Comparison of ENCODE assay signal across 27 mouse cellular contexts in genomic region chr7:37390271-37390670, GRCm38 (mm10).
"Had no signal": no experiment of that assay in that cellular context is flagged by ENCODE, and none has a peak within 500 bp of the region (broad histone marks: within the 10 kb centered on the region; RNA-seq: fewer than 3 reads in every experiment).

No protein-coding gene starts in this region.

- H3K4me1 ChIP-seq: kidney, embryonic 15.5 days; limb, embryonic 13.5 days; limb, embryonic 15.5 days; liver, embryonic 12.5 days had no signal

- H3K9me3 ChIP-seq: heart, embryonic 13.5 days; heart, embryonic 15.5 days; hindbrain, embryonic 13.5 days; hindbrain, embryonic 15.5 days; kidney, embryonic 15.5 days; limb, embryonic 13.5 days; limb, embryonic 15.5 days; liver, embryonic 12.5 days had no signal

- H3K9ac ChIP-seq: heart, embryonic 13.5 days; heart, embryonic 15.5 days; hindbrain, embryonic 13.5 days; hindbrain, embryonic 15.5 days; kidney, embryonic 15.5 days; limb, embryonic 13.5 days; limb, embryonic 15.5 days; liver, embryonic 12.5 days; liver, embryonic 14.5 days had no signal

- H3K27me3 ChIP-seq: heart, embryonic 15.5 days; hindbrain, embryonic 13.5 days; hindbrain, embryonic 15.5 days; kidney, embryonic 15.5 days; limb, embryonic 13.5 days; limb, embryonic 15.5 days; liver, embryonic 12.5 days had no signal

- ATAC-seq: hindbrain, postnatal 0 days; intestine, embryonic 16.5 days; liver, embryonic 12.5 days had no signal

- DNase-seq: gastrocnemius, adult 2 months; gastrocnemius, postnatal 10 days; gastrocnemius, postnatal 25 days; heart, adult 18-20 months; heart, postnatal 14 days; heart, postnatal 36 days; kidney, adult 11 months; kidney, adult 2 months; kidney, adult 9 months; kidney, postnatal 14 days; kidney, postnatal 36 days; layer of hippocampus, adult 9-11 months; layer of hippocampus, postnatal 36 days; left cerebral cortex, postnatal 4 days had no signal

- H3K4me2 ChIP-seq: heart, embryonic 11.5 days; heart, embryonic 13.5 days; heart, embryonic 15.5 days; hindbrain, embryonic 13.5 days; hindbrain, embryonic 15.5 days; kidney, embryonic 15.5 days; limb, embryonic 13.5 days; limb, embryonic 15.5 days; liver, embryonic 12.5 days had no signal

- H3K36me3 ChIP-seq: heart, embryonic 13.5 days; heart, embryonic 15.5 days; hindbrain, embryonic 13.5 days; hindbrain, embryonic 15.5 days; kidney, embryonic 15.5 days; limb, embryonic 13.5 days; limb, embryonic 15.5 days; liver, embryonic 12.5 days had no signal

- H3K4me3 ChIP-seq: gastrocnemius, adult 2 months; heart, embryonic 13.5 days; heart, embryonic 15.5 days; hindbrain, embryonic 13.5 days; hindbrain, embryonic 15.5 days; kidney, embryonic 15.5 days; limb, embryonic 13.5 days; limb, embryonic 15.5 days; liver, embryonic 12.5 days had no signal

- H3K27ac ChIP-seq: gastrocnemius, adult 2 months; heart, embryonic 13.5 days; heart, embryonic 15.5 days; hindbrain, embryonic 13.5 days; hindbrain, embryonic 15.5 days; kidney, embryonic 15.5 days; kidney, postnatal 0 days; limb, embryonic 13.5 days; limb, embryonic 15.5 days; liver, embryonic 12.5 days; liver, embryonic 14.5 days had no signal
